Mouse (Mus musculus): ENCODE results near the gene Fcho2. TPM values are rescaled to one million over a fixed set of nuclear protein-coding genes. Genes with fewer than 3 reads are reported as not detected.

Gene Fcho2
- total and polyA plus RNA-seq, 3 experiments, result 3.0 to 9.0 (median 5.6) TPM

GRCm38 (mm10) chr13:98696716-98697115, 118.5 kb downstream of the Fcho2 start:
- no peak for TF ChIP-seq HCFC1 (IDR thresholded peaks at IDR 0.05; ENCODE audit: low read depth, low read length)
- TF ChIP-seq MXI1 (IDR thresholded peaks at IDR 0.05; ENCODE audit: low read depth, low read length), result no peak
- no peak for TF ChIP-seq SMC3 (IDR thresholded peaks at IDR 0.05; ENCODE audit: low read depth, low read length)
- TF ChIP-seq ETS1 (conservative IDR thresholded peaks at IDR 0.05; ENCODE audit: low read depth, low read length), result no peak
- no peak for TF ChIP-seq GABPA (IDR thresholded peaks at IDR 0.05; ENCODE audit: insufficient replicate concordance, low read depth, low read length)
- no peak for TF ChIP-seq ELF1 (IDR thresholded peaks at IDR 0.05; ENCODE audit: low read depth, low read length)
- TF ChIP-seq E2F4 (IDR thresholded peaks at IDR 0.05; ENCODE audit: insufficient replicate concordance, low read depth, low read length), result no peak
- in situ Hi-C loops (cut with MboI; ENCODE audit: low pct_ligation_motif_present, low pct_unique_long_range_greater_than_20kb, low sequenced_read_pairs), result no loop called here
- Histone ChIP-seq H3K9ac (ENCODE audit: insufficient read depth, low read depth) (no peak overlapping the region), H3K9me3 (replicated peaks; ENCODE audit: low read length) (no peaks in the 10 kb centered on the region), H3K4me1 (ENCODE audit: control insufficient read depth in 1 of 2, insufficient read depth in 2 of 2) (peaks cover 7 to 38% of the 10 kb centered on the region in 2 experiments), H3K4me2 (ENCODE audit: insufficient read depth, low read depth, poor library complexity, severe bottlenecking) (no peak overlapping the region), H3K36me3 (replicated peaks in 1 of 2; ENCODE audit: control insufficient read depth in 1 of 2, insufficient read depth in 1 of 2, low read length in 1 of 2) (no peaks in the 10 kb centered on the region), H3K4me3 (replicated peaks in 1 of 3; ENCODE audit: low read depth in 2 of 3, low read length in 2 of 3, poor library complexity in 1 of 3) (no peak overlapping the region), H3K79me2 (replicated peaks; ENCODE audit: control insufficient read depth, extremely low read depth, insufficient read depth, poor library complexity, severe bottlenecking) (no peaks in the 10 kb centered on the region), H3K27ac (ENCODE audit: insufficient read depth, low read depth) (no peak overlapping the region), H3K27me3 (replicated peaks) (no peaks in the 10 kb centered on the region)
- dilution Hi-C loops (cut with MboI; ENCODE audit: extremely low pct_ligation_motif_present, extremely low pct_unique_long_range_greater_than_20kb, low sequenced_read_pairs), result no loop called here
- DNase-seq (ENCODE audit: extremely low read depth), result no peak

- Histone ChIP-seq H3K27me3 (replicated peaks) (no peaks in the 10 kb centered on the region), H3K9me3 (replicated peaks; ENCODE audit: low read length) (no peaks in the 10 kb centered on the region), H3K79me2 (replicated peaks; ENCODE audit: control insufficient read depth, extremely low read depth, insufficient read depth, poor library complexity, severe bottlenecking) (no peaks in the 10 kb centered on the region), H3K4me3 (replicated peaks in 1 of 3; ENCODE audit: low read depth in 2 of 3, low read length in 2 of 3, poor library complexity in 1 of 3) (no peak overlapping the region), H3K36me3 (replicated peaks in 1 of 2; ENCODE audit: control insufficient read depth in 1 of 2, insufficient read depth in 1 of 2, low read length in 1 of 2) (no peaks in the 10 kb centered on the region), H3K4me2 (ENCODE audit: insufficient read depth, low read depth, poor library complexity, severe bottlenecking) (no peak overlapping the region), H3K4me1 (ENCODE audit: control insufficient read depth in 1 of 2, insufficient read depth in 2 of 2) (peaks cover 7 to 41% of the 10 kb centered on the region in 2 experiments), H3K27ac (ENCODE audit: insufficient read depth, low read depth) (no peak overlapping the region), H3K9ac (ENCODE audit: insufficient read depth, low read depth) (no peak overlapping the region)
- dilution Hi-C loops (cut with MboI; ENCODE audit: extremely low pct_ligation_motif_present, extremely low pct_unique_long_range_greater_than_20kb, low sequenced_read_pairs) (no loop called here), in situ Hi-C loops (cut with MboI; ENCODE audit: low pct_ligation_motif_present, low pct_unique_long_range_greater_than_20kb, low sequenced_read_pairs) (no loop called here)
- TF ChIP-seq ZKSCAN1 (IDR thresholded peaks at IDR 0.05; ENCODE audit: borderline replicate concordance, low read depth, low read length) (no peak), MEF2A (IDR thresholded peaks at IDR 0.05; ENCODE audit: borderline replicate concordance, low read depth, low read length) (no peak), E2F4 (IDR thresholded peaks at IDR 0.05; ENCODE audit: insufficient replicate concordance, low read depth, low read length) (no peak), POLR2AphosphoS2 (IDR thresholded peaks at IDR 0.05; ENCODE audit: low read depth, low read length) (no peak), BHLHE40 (IDR thresholded peaks at IDR 0.05; ENCODE audit: low read depth, low read length) (no peak), MYC (IDR thresholded peaks at IDR 0.05; ENCODE audit: low read depth, low read length) (no peak), USF1 (IDR thresholded peaks at IDR 0.05; ENCODE audit: low read depth, low read length) (no peak), TBP (conservative IDR thresholded peaks at IDR 0.05; ENCODE audit: low read depth, low read length) (no peak), SMC3 (IDR thresholded peaks at IDR 0.05; ENCODE audit: low read depth, low read length) (no peak), MAZ (IDR thresholded peaks at IDR 0.05; ENCODE audit: low read depth, low read length) (no peak), UBTF (IDR thresholded peaks at IDR 0.05; ENCODE audit: low read depth, low read length) (no peak), IRF4 (IDR thresholded peaks at IDR 0.05; ENCODE audit: low read depth, low read length) (no peak), TCF12 (IDR thresholded peaks at IDR 0.05; ENCODE audit: low read depth, low read length) (no peak), ZC3H11A (IDR thresholded peaks at IDR 0.05; ENCODE audit: low read depth, low read length) (no peak)
- no peak for DNase-seq (ENCODE audit: extremely low read depth)
Measured at GRCm38 (mm10) chr13:98695546-98695945, 119.7 kb downstream of the Fcho2 start.

Measured in CH12.LX (cell line).